11 mouse cellular contexts compared by ENCODE assay signal in the genomic region with DNA sequence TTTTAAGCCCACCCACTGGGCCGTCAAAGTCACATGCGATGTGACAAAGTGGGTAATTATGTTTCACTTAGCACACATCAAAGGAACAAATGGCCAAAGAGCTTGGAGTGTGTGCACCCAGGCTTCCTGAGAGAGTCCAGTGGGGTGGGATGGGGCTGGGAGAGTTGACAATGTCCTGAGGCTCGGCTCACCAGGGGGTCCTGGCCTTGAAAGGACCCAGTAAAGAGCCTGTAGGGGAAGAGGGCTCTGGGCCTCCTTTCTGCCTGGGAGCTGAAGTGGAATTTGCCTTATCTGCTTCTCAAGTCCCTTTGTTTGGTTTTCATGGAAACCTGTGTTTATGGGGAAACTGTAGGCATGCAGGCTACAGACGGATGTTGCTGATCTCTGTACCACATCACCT.
DNase-seq lines count a peak whose midpoint lies in the region; ATAC-seq and TF ChIP-seq lines count a peak whose summit lies in the region.
"Had no signal": no experiment of that assay in that cellular context is flagged by ENCODE, and none has a peak within 500 bp of the region (broad histone marks: within the 10 kb centered on the region; RNA-seq: fewer than 3 reads in every experiment).

No protein-coding gene starts in this region.

- no peak overlapping the region for H3K27ac ChIP-seq in heart, embryonic 14.5 days (replicated peaks in 1 of 2; ENCODE audit: control insufficient read depth in 1 of 2, insufficient read depth in 1 of 2, low read depth in 2 of 2, low read length in 2 of 2)
- no peak overlapping the region for H3K27ac ChIP-seq in heart, adult 2 months
- H3K27ac ChIP-seq in forebrain, embryonic 15.5 days (replicated peaks) = no peak overlapping the region
- H3K27ac ChIP-seq in midbrain, embryonic 15.5 days = peak overlapping the region; percentile 18; the same call in 1 of the 2 replicates
- H3K27ac ChIP-seq: embryonic facial prominence, embryonic 13.5 days had no signal

- no peak overlapping the region for H3K4me3 ChIP-seq in heart, embryonic 14.5 days (ENCODE audit: control insufficient read depth in 1 of 2, insufficient read depth in 1 of 2, low read depth in 1 of 2, low read length in 2 of 2)
- no peak overlapping the region for H3K4me3 ChIP-seq in heart, adult 2 months
- H3K4me3 ChIP-seq in forebrain, embryonic 15.5 days = no peak overlapping the region
- H3K4me3 ChIP-seq in midbrain, embryonic 15.5 days = no peak overlapping the region
- H3K4me3 ChIP-seq: embryonic facial prominence, embryonic 13.5 days had no signal

- no peak for TF ChIP-seq EP300 in heart, adult 2 months (IDR thresholded peaks at IDR 0.05; ENCODE audit: insufficient read depth, low read depth, low read length)

- H3K9me3 ChIP-seq in heart, embryonic 14.5 days (ENCODE audit: control insufficient read depth, low read length) = no peaks in the 10 kb centered on the region
- no peaks in the 10 kb centered on the region for H3K9me3 ChIP-seq in forebrain, embryonic 15.5 days
- H3K9me3 ChIP-seq in midbrain, embryonic 15.5 days = no peaks in the 10 kb centered on the region
- H3K9me3 ChIP-seq: embryonic facial prominence, embryonic 13.5 days had no signal

- TF ChIP-seq CTCF in heart, adult 2 months (IDR thresholded peaks at IDR 0.05) = no peak

- 6% methylated on average over 4 of the region's 4 CpGs for WGBS in heart, embryonic 14.5 days
- 12% methylated on average over 4 of the region's 4 CpGs for whole genome bisulfite sequencing in heart, adult 2 months
- WGBS in forebrain, embryonic 15.5 days = 6% methylated on average over 4 of the region's 4 CpGs
- 3% methylated on average over 4 of the region's 4 CpGs for WGBS in midbrain, embryonic 15.5 days

- peaks cover 8 to 11% of the 10 kb centered on the region in 2 experiments for H3K4me1 ChIP-seq in heart, embryonic 14.5 days (ENCODE audit: control insufficient read depth in 2 of 2, insufficient read depth in 2 of 2, low read length in 2 of 2)
- H3K4me1 ChIP-seq in heart, adult 2 months (ENCODE audit: control insufficient read depth, insufficient read depth, low read length) = peaks cover 7% of the 10 kb centered on the region
- peaks cover 11% of the 10 kb centered on the region for H3K4me1 ChIP-seq in forebrain, embryonic 15.5 days
- H3K4me1 ChIP-seq in midbrain, embryonic 15.5 days = peaks cover 20% of the 10 kb centered on the region

- no peak overlapping the region for H3K9ac ChIP-seq in heart, embryonic 14.5 days (ENCODE audit: low read length)
- no peak overlapping the region for H3K9ac ChIP-seq in heart, adult 2 months (ENCODE audit: low read depth, low read length)
- H3K9ac ChIP-seq in forebrain, embryonic 15.5 days (replicated peaks) = no peak overlapping the region
- no peak overlapping the region for H3K9ac ChIP-seq in midbrain, embryonic 15.5 days
- H3K9ac ChIP-seq: embryonic facial prominence, embryonic 13.5 days had no signal

- H3K4me2 ChIP-seq in heart, embryonic 14.5 days (ENCODE audit: low read length) = 0 out of 2 replicates have a peak overlapping the region, but pooled peaks have one; percentile 7
- H3K4me2 ChIP-seq in forebrain, embryonic 15.5 days (replicated peaks) = no peak overlapping the region
- no peak overlapping the region for H3K4me2 ChIP-seq in midbrain, embryonic 15.5 days
- H3K4me2 ChIP-seq: embryonic facial prominence, embryonic 13.5 days had no signal

- H3K79me2 ChIP-seq in heart, adult 2 months (replicated peaks; ENCODE audit: control insufficient read depth, insufficient read depth, low read length) = no peaks in the 10 kb centered on the region

- H3K27me3 ChIP-seq in heart, embryonic 14.5 days (ENCODE audit: control insufficient read depth, insufficient read depth, low read length) = peaks cover 31% of the 10 kb centered on the region
- no peaks in the 10 kb centered on the region for H3K27me3 ChIP-seq in heart, adult 2 months (ENCODE audit: control insufficient read depth, insufficient read depth, low read length)
- H3K27me3 ChIP-seq in forebrain, embryonic 15.5 days = no peaks in the 10 kb centered on the region
- H3K27me3 ChIP-seq in midbrain, embryonic 15.5 days (replicated peaks) = no peaks in the 10 kb centered on the region

- no peak for DNase-seq in heart, adult 2 months
- peak; percentile 29 for DNase-seq in WW6 (ENCODE audit: low read depth, low spot score)
- no peak for DNase-seq in ovary, postnatal 36 days (ENCODE audit: low spot score)
- no peak for DNase-seq in urinary bladder, postnatal 4 days (ENCODE audit: low spot score in 2 of 2)
- DNase-seq: gastrocnemius, postnatal 25 days; right cerebral cortex, postnatal 4 days had no signal

- TF ChIP-seq POLR2A in heart, adult 2 months (IDR thresholded peaks at IDR 0.05; ENCODE audit: insufficient read depth, low read depth, low read length) = no peak

- no peak for ATAC-seq in heart, embryonic 14.5 days (ENCODE audit: insufficient number of reproducible peaks, insufficient read depth, low FRiP score, low read depth)
- 0 out of 2 replicates have a peak, but pooled peaks have one; percentile 16 for ATAC-seq in forebrain, embryonic 15.5 days (replicated peaks)
- ATAC-seq in midbrain, embryonic 15.5 days (replicated peaks) = peak; percentile 52; the same call in 1 of the 2 replicates
- ATAC-seq in cerebellum, adult (ENCODE audit: insufficient number of reproducible peaks, low FRiP score, low TSS enrichment) = no peak

- intact Hi-C loops in heart, adult 2 months (cut with DNase I) = no loop called here

- H3K36me3 ChIP-seq in heart, embryonic 14.5 days (ENCODE audit: control insufficient read depth, insufficient read depth, low read length) = no peaks in the 10 kb centered on the region
- H3K36me3 ChIP-seq in heart, adult 2 months (ENCODE audit: control insufficient read depth, insufficient read depth, low read length) = peaks cover 3% of the 10 kb centered on the region; the same call in 1 of the 2 replicates
- H3K36me3 ChIP-seq in forebrain, embryonic 15.5 days = no peaks in the 10 kb centered on the region
- no peaks in the 10 kb centered on the region for H3K36me3 ChIP-seq in midbrain, embryonic 15.5 days (replicated peaks)
- H3K36me3 ChIP-seq: embryonic facial prominence, embryonic 13.5 days had no signal

Comparison
In these comparisons a context has a peak if more than half of its experiments do, and no peak if none do; other contexts are left out.
1. ATAC-seq: peak in forebrain, embryonic 15.5 days (single experiment) and midbrain, embryonic 15.5 days (single experiment); none in heart, embryonic 14.5 days (single experiment) and cerebellum, adult (single experiment).